ENCODE assay signal across 11 mouse cellular contexts in genomic region chr9:50850713-50851112, GRCm38 (mm10). TPM values are rescaled to one million over a fixed set of nuclear protein-coding genes. Genes with fewer than 3 reads are reported as not detected.
DNase-seq lines count a peak whose midpoint lies in the region; ATAC-seq lines count a peak whose summit lies in the region.
"Had no signal": no experiment of that assay in that cellular context is flagged by ENCODE, and none has a peak within 500 bp of the region (broad histone marks: within the 10 kb centered on the region; RNA-seq: fewer than 3 reads in every experiment).

No protein-coding gene starts in this region.

- H3K4me1 ChIP-seq in liver, embryonic 13.5 days (replicated peaks) = peaks cover 86% of the 10 kb centered on the region

- no peaks in the 10 kb centered on the region for H3K27me3 ChIP-seq in liver, embryonic 13.5 days
- H3K27me3 ChIP-seq: CH12.LX had no signal

- no peaks in the 10 kb centered on the region for H3K9me3 ChIP-seq in liver, embryonic 13.5 days (replicated peaks)

- H3K4me2 ChIP-seq in liver, embryonic 13.5 days = no peak overlapping the region

- intact Hi-C loops in gastrocnemius, postnatal 36 days (cut with DNase I) = no loop called here

- no peak overlapping the region; the same call in 1 of the 2 replicates for H3K27ac ChIP-seq in liver, embryonic 13.5 days

- no peaks in the 10 kb centered on the region for H3K36me3 ChIP-seq in liver, embryonic 13.5 days

- 36% methylated on average over 8 of the region's 8 CpGs for WGBS in liver, embryonic 13.5 days (ENCODE audit: insufficient replicate concordance)

- no peak for DNase-seq in frontal cortex, postnatal 14 days (ENCODE audit: low spot score in 2 of 2)
- DNase-seq in right cerebral cortex, postnatal 10 days (ENCODE audit: low spot score in 2 of 2) = peak; percentile 60 to 68
- no peak for DNase-seq in right cerebral cortex, postnatal 36 days (ENCODE audit: low spot score in 2 of 2)
- DNase-seq in liver, embryonic 13.5 days = no peak
- peak; percentile 39 for DNase-seq in telencephalon, adult 2 months (ENCODE audit: low read depth, low spot score)
- DNase-seq in gastrocnemius, postnatal 36 days = no peak
- no peak for DNase-seq in thymus, postnatal 0 days (ENCODE audit: low spot score)
- DNase-seq: adrenal gland, adult 8-10 months; thymus, postnatal 25 days had no signal

- no peak overlapping the region for H3K4me3 ChIP-seq in liver, embryonic 13.5 days (replicated peaks)

- peak; percentile 45; the same call in 1 of the 2 replicates for ATAC-seq in frontal cortex, adult (ENCODE audit: low TSS enrichment)
- ATAC-seq in liver, embryonic 13.5 days (ENCODE audit: low read depth) = no peak

- 0 out of 2 replicates have a peak overlapping the region, but pooled peaks have one; percentile 40 for H3K9ac ChIP-seq in liver, embryonic 13.5 days

RNA-seq across cellular contexts. Expression of gene Ppp2r1b, which starts 5.6 kb away (rescaled TPM):
- 97.1 and 117 TPM in 2 replicates for polyA plus RNA-seq in liver, embryonic 13.5 days (2015; fragmentation: Nextera tagmentation; extraction: Ambion mirVana)
- total RNA-seq in gastrocnemius, postnatal 36 days (2021) = 1 to 10 TPM; 4.9 to 5.9 TPM
- 47.0 and 48.7 TPM in 2 replicates for polyA plus RNA-seq in thymus, postnatal 0 days (2015; fragmentation: Nextera tagmentation; extraction: Ambion mirVana)

Comparison
In these comparisons a context has a peak if more than half of its experiments do, and no peak if none do; other contexts are left out.
1. DNase-seq: peak in right cerebral cortex, postnatal 10 days (2 of 2) and telencephalon, adult 2 months (single experiment); none in frontal cortex, postnatal 14 days (0 of 2), right cerebral cortex, postnatal 36 days (0 of 2), liver, embryonic 13.5 days (single experiment), gastrocnemius, postnatal 36 days (0 of 2) and thymus, postnatal 0 days (single experiment).